Mouse (Mus musculus) cerebellum, postnatal 14 days (tissue): ENCODE measurements around the gene B4galnt1.
A peak's percentile ranks its signal among the peaks of the same experiment; 100 is the strongest.

Experiments used
- DNase-seq, 2 experiments: peaks; one replicate each; pipeline ENCODE4 v3.0.0; 2021; ENCODE audit warnings: mixed read lengths in 2 of 2

The B4galnt1 gene

DNA sequence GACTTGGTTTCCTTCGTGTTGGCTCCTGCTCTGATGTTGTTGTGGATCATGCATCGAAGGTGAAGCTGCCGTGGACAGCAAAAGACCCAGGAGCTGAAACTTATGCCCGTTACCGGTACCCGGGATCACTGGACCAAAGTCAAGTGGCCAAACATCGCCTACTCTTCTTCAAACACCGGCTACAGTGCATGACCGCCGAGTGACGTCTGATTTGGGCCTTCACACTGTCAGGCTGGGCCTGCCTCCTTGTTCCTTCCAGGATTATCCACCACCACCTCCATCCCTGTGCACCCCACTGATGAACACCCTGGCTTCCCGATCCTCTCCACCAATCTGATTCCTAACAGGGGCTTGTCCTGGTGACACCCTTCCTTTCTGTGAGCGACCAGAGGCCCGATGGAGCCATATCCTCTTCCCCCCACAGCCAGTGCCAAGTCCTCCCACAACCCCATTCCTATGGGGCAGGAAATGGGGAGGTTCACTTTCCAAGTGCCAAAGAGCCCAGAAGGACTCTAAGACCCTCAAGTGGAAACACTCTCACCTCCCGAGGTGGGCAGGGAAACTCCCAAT is 6.7 kb downstream of the B4galnt1 start:
- DNase-seq, result no peak

DNA sequence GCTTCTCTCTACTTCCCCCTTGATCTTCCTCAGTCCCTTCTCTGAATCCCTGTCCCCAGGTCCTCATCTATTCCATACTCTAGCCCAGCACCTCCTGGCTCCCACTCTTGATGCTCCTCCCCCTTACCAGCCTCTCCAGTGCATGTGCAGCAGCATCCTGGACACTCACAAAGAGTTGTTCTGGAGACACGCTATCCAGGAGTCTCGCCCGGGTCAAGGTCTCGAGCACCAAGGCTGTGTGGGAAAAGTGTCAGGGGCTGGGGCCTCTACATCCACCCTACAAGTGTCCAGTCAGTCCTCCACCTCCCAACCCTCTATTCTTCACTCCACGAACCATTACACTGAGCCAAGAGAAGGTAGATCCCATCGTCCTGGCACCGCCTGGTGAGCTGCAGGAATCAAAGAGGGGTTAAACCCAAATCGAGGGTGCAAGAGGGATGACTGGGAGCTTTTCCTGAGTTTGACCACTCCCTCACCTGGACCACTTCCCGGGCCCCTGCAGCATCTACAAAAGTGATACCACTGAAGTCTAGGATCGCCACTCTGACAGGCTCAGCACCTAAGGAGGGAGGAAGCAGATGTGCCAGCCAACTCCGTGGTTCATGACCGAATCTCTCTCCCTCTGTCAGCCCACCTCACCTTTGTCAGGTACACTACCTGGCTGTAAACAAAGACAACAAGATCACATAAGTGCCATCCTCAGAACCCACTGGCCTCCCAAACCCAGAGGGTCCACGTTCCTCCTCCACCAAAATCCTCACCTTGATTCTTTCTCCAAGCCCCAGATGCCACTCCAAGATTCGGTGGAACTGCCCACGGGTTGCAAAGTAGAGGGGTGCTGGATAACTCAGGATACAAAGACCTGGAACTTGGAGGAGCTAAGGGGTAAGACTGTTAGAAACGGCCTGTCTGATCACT is 8.4 kb downstream of the B4galnt1 start:
- DNase-seq, result peak in 1 of 2 experiments; percentile 7

DNA sequence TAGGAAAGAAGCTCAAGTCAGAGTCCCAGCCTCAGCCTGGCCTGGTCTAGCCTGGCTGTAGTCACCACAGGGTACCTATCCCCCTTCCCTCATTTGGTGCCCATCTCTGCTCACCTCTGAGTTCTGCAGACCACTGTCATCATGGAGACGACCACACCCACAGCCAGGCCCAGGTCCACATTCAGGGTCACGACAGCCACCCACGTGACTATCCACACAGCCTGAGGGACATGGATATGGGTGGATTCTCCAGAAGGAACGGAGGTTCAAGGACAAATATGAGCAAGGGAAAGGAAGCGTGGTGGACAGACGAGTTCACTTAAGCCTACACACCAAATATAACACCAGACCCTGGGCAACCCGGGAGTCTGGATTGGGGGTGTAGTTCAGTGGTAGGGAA is 9.1 kb downstream of the B4galnt1 start:
- DNase-seq, result peak in 1 of 2 experiments; percentile 12

GRCm38 (mm10) chr10:127176228-127176627 is 11.2 kb downstream of the B4galnt1 start:
- DNase-seq, result no peak

GRCm38 (mm10) chr10:127176756-127177155 is 11.7 kb downstream of the B4galnt1 start:
- DNase-seq, result no peak

- no peak for DNase-seq
Observed at GRCm38 (mm10) chr10:127177235-127177634, 12.2 kb downstream of the B4galnt1 start.

GRCm38 (mm10) chr10:127177719-127178118 is 12.7 kb downstream of the B4galnt1 start:
- peak; percentile 88 to 92 for DNase-seq

- peak in 1 of 2 experiments; percentile 26 for DNase-seq
Observed at GRCm38 (mm10) chr10:127178286-127179027, 13.4 kb downstream of the B4galnt1 start.

GRCm38 (mm10) chr10:127179871-127180694 is 15.1 kb downstream of the B4galnt1 start, which contains the start of gene Slc26a10:
Gene Slc26a10, minus strand, starts transcription at chr10:127180645.
- peak; percentile 45 to 55 for DNase-seq

DNA sequence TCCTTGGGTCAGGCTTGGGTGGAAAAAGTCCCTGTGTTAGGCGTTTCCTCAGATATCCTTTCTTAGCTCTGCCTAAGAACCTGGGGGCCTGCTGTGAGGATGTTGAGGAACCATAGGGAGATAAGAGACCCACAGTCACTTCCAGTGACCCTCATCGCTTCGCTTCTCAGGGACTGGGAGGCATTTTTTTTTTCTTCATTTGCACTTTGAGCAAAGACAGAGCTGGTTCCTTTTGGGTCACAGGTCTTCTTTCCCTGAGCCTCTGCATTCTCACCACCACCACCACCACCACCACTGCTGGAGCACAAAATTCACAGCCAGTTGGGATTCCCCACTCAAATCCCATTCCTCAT is 15.6 kb downstream of the B4galnt1 start:
- DNase-seq, result no peak

DNA sequence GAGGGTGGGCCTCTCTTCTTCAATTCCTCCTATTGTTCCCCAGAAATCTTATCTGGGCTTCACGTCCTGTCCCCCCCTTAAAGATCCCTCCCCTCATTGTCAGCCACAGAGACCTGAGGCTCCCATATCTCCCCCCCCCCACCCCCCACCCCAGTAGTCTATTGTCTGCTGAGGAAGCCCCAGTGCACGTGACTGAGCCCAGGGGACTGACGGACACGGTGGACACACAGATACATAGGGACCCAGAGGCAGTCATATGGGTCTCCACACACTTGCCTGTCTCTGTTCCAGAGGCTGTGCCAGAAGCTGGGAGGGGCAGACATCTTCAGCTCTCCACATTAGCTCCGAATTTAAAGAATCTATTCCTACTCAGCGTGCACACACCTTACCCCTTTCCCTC is 16.5 kb downstream of the B4galnt1 start:
- DNase-seq, result no peak

GRCm38 (mm10) chr10:127182624-127183023 is 17.6 kb downstream of the B4galnt1 start:
- DNase-seq, result peak in 1 of 2 experiments; percentile 8

DNA sequence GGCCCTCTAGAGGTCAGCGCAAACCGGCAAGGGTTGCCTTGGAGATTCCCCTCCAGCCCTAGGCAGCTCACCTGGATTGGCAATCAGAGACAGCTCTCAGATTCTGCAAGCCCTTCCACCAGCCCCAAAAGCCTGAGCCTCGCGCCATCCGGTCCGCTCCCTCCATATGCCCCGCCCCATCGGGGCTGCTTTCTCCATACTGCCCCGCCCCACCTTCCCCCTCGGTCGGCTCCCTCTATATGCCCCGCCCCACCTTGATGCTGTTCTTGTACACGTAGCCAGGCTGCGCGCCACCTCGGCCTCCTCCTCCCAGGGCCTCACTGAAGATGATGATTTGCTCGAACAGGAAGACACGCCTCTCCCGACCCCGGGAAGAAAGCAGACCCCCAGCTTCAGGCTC is 18.7 kb downstream of the B4galnt1 start:
- no peak for DNase-seq

DNA sequence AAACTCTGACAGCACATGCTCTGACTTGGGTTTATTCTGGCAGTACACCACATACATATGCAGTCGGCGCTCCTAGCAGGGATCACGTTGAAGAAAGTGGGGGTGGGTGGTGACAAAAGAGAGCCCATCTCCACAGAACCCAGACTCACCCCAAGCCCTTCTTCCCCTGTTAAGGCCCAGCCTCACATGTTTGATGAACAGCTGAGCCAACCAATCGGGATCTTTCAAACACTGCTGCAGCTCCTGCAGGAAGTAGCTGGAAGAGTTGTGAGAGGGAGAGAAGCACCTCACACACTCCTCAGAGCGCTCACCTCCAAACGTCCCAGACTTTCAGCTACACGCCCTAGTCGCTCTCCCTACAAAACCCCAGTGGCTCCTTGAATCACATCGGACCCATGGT is 20.1 kb downstream of the B4galnt1 start:
- DNase-seq, result no peak

DNA sequence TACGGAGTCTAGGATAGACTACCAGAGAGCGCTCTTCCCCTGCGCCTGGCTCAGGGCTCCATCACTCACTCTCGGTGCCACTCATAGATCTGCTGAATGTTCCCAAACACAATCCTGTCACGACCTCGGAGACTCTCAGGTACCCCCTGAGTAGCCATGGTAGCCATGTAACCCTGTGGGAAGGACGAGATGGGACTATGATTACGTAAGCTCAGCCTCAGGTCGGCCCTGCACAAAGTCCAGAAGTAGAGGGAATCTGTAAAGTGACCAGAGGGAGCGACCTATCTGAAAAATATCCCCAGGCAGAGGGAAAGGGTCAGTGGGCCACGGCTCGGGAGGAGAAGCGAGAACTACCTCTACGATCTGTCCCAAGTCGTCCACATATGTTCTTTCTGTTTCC is 20.5 kb downstream of the B4galnt1 start:
- no peak for DNase-seq

- DNase-seq, result no peak
Observed at GRCm38 (mm10) chr10:127186451-127186850, 21.4 kb downstream of the B4galnt1 start.

- peak; percentile 53 to 56 for DNase-seq
Observed at GRCm38 (mm10) chr10:127187371-127188078, 22.5 kb downstream of the B4galnt1 start.

DNA sequence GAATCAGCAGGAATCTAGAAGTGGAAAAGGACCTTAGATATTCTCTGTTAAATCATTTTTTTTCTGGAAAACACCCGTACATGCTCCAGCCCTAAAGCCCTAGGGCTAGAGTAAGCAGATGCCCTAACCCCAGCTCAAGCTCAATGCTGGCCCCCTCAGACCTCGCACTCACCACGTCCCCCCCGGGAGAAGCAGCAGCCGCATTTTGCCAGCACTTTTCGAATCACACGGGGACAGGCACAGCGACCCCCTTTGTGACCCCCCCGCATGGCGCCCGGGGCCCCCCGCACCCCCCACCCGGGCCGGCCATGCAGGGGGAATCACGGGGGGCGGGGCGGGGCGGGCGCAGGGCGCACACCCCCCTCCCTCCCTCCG is 23.0 kb downstream of the B4galnt1 start:
- peak in 1 of 2 experiments; percentile 51 for DNase-seq

DNA sequence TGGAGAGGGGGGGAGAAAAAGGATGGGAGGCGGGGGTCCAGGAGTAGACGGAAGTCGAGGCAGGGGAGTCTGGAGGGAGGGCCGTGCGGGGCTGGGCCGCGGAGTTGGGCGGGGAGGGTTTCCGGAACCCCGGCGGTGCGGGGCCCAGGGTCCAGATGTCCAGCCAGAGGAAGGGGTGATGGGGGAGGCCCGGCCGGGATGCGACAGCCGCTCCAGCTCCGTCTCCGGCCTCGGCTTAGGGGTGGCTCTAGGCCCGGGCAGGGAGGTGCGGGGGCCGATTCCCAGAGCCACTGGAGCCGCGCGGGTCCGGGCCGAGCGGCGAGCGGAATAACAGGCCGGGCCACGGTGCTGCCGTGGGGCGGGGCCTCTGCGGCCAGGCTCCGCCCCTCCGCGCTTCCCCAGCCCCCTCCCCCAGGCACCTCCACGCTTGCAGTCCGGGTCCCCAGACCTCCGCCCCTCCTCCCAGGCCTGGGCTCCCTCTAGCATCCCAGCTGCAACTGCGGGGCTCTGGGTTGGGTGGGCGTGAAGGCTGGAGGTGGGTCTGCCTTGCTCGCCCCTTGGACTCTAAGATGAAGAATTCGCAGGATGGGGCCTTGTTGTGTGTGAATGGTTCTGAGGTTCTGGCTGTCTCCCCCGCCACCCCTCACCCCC is 23.6 kb downstream of the B4galnt1 start:
- DNase-seq, result peak; percentile 80 to 86

DNA sequence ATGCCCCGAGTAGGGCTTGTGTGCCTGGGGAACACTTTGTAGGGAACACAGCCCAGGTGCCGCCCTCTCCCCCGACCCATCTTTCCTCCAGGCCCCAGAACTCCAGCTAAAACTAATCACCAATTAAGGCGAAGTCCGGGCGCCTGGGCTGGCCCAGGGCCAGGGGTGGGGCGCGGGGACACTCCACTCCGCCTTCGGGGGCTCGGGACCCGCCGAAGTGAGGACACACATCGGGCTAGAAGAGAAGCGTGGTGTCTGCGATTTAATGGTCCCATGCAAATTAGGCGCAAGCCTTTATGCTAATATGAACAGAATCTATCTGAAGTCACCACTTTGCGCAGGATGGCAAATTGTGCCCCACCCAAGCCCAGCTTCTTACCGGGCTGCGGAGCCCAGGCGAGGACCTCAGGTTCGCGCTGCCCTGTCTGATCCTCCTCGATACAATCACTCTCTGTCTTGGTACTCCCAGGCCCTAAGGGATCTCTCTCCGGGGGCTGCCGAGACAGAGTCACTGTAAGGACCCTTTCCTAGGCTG is 24.2 kb downstream of the B4galnt1 start:
- DNase-seq, result peak; percentile 64 to 66
